Mouse (Mus musculus): ENCODE data around the gene 1810010H24Rik.

DNA sequence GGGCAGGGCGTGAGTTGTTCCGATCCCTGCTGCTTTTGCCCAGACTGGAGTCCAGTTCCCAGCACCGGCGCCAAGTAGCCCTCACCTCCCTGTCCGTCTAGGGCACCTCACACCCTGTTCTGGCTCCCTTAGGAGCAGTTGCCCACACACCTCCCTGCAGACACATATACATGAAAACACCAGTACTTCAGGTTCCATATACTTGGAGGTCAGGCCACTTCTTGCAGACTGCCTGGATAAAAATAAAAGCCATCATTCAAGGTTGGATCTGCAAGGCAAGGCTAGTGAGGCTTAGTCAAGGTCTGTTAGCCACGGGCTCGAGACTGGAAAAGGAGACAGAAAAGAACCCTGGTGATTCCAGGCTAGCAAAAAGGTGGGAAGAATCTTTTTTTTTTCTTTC is 6.2 kb downstream of the 1810010H24Rik start:
- no peak for TF ChIP-seq CTCF (IDR thresholded peaks at IDR 0.05; ENCODE audit: control insufficient read depth, insufficient read depth, insufficient read length)
- TF ChIP-seq MYOG (IDR thresholded peaks at IDR 0.05; ENCODE audit: control insufficient read depth, extremely low read depth, insufficient read length) = no peak
- no peak for TF ChIP-seq CEBPB (IDR thresholded peaks at IDR 0.05; ENCODE audit: low read depth)
- TF ChIP-seq MAX (IDR thresholded peaks at IDR 0.05) = no peak
